Mouse (Mus musculus) lung, embryonic 15.5 days (tissue): ENCODE data around the gene Rcan1. TPM values are rescaled to one million over a fixed set of nuclear protein-coding genes. Genes with fewer than 3 reads are reported as not detected.

Experiments used
- ATAC-seq: fragments of 200-750 bp; cut with Nextera tagmentation; 2 replicates; pipeline ENCODE4 v1.8.0; 2017; ENCODE audit warnings: moderate number of reproducible peaks, borderline replicate concordance; ENCODE audit not compliant: low FRiP score, low TSS enrichment; ENCODE audit errors: extremely low read depth
- H3K27ac ChIP-seq: fragments of 300-500 bp; sonication (generic); 2 replicates; pipeline ENCODE4 v1.5.1; 2015; ENCODE audit warnings: moderate library complexity, mild to moderate bottlenecking, inconsistent platforms
- H3K27me3 ChIP-seq: fragments of 300-500 bp; sonication (generic); 2 replicates; pipeline ENCODE4 v1.6.1; 2015; ENCODE audit warnings: inconsistent platforms
- H3K36me3 ChIP-seq: fragments of 300-500 bp; sonication (generic); 2 replicates; pipeline ENCODE4 v1.6.1; 2015; ENCODE audit warnings: inconsistent platforms
- H3K4me1 ChIP-seq: fragments of 300-500 bp; sonication (generic); 2 replicates; pipeline ENCODE4 v1.6.1; 2015; ENCODE audit warnings: inconsistent platforms
- H3K4me2 ChIP-seq: fragments of 300-500 bp; sonication (generic); 2 replicates; pipeline ENCODE4 v1.6.1; 2015; ENCODE audit warnings: inconsistent platforms, mild to moderate bottlenecking, moderate library complexity
- H3K4me3 ChIP-seq: fragments of 300-500 bp; sonication (generic); 2 replicates; pipeline ENCODE4 v1.5.1; 2015; ENCODE audit warnings: mild to moderate bottlenecking, inconsistent platforms
- H3K9ac ChIP-seq: fragments of 300-500 bp; sonication (generic); 2 replicates; pipeline ENCODE4 v1.6.1; 2015; ENCODE audit warnings: inconsistent platforms
- H3K9me3 ChIP-seq: fragments of 300-500 bp; sonication (generic); 2 replicates; pipeline ENCODE4 v1.6.1; 2016; ENCODE audit warnings: inconsistent platforms
- WGBS: fragments of 180-500 bp; shearing (Covaris S2); methylation state at CpG from one replicate; pipeline ENCODE4 v1.1.7; 2015; 5-methylcytosine and 5-hydroxymethylcytosine counted together
- polyA plus RNA-seq: library from polyadenylated mRNA; unstranded; fragments of >200 nt; fragmentation: Nextera tagmentation; extraction: Ambion mirVana; gene quantifications from 2 replicates; pipeline ENCODE4 v1.2.1, GENCODE M21; 2015

The Rcan1 gene
- polyA plus RNA-seq, 1 experiment from 2014 or later, result 51.4 TPM

GRCm38 (mm10) chr16:92393732-92394131, 76.9 kb downstream of the Rcan1 start:
- 94% methylated on average over 3 of the region's 3 CpGs for WGBS
- H3K9me3 ChIP-seq, result no peaks in the 10 kb centered on the region

GRCm38 (mm10) chr16:92387692-92388091, 83.0 kb downstream of the Rcan1 start:
- Histone ChIP-seq H3K27ac (no peak overlapping the region), H3K4me1 (no peaks in the 10 kb centered on the region), H3K9me3 (no peaks in the 10 kb centered on the region), H3K4me3 (no peak overlapping the region), H3K36me3 (peaks cover 15% of the 10 kb centered on the region; the same call in 1 of the 2 replicates), H3K4me2 (no peak overlapping the region), H3K27me3 (no peaks in the 10 kb centered on the region), H3K9ac (no peak overlapping the region)
- no peak for ATAC-seq
- 66% methylated on average over 10 of the region's 10 CpGs for WGBS

More at GRCm38 (mm10) chr16:92393732-92394131, 76.9 kb downstream of the Rcan1 start:
- H3K27me3 ChIP-seq, result no peaks in the 10 kb centered on the region
- H3K9ac ChIP-seq, result no peak overlapping the region
- H3K4me3 ChIP-seq, result no peak overlapping the region
- peaks cover 22% of the 10 kb centered on the region for H3K4me1 ChIP-seq
- H3K4me2 ChIP-seq, result no peak overlapping the region
- H3K36me3 ChIP-seq, result peaks cover 58% of the 10 kb centered on the region
- H3K27ac ChIP-seq, result no peak overlapping the region
- no peak for ATAC-seq

- H3K4me2 ChIP-seq, result no peak overlapping the region
- WGBS, result 5% methylated on average over 2 of the region's 2 CpGs
- H3K36me3 ChIP-seq, result no peaks in the 10 kb centered on the region
- no peak for ATAC-seq
- H3K4me3 ChIP-seq, result no peak overlapping the region
- no peak overlapping the region for H3K27ac ChIP-seq
- H3K4me1 ChIP-seq, result no peaks in the 10 kb centered on the region
- H3K27me3 ChIP-seq, result no peaks in the 10 kb centered on the region
- H3K9ac ChIP-seq, result no peak overlapping the region
- H3K9me3 ChIP-seq, result no peaks in the 10 kb centered on the region
Observed at GRCm38 (mm10) chr16:92385062-92385461, 85.6 kb downstream of the Rcan1 start.

GRCm38 (mm10) chr16:92383412-92383811, 87.3 kb downstream of the Rcan1 start:
- H3K36me3 ChIP-seq, result no peaks in the 10 kb centered on the region
- H3K4me1 ChIP-seq, result no peaks in the 10 kb centered on the region
- no peak overlapping the region for H3K9ac ChIP-seq
- no peaks in the 10 kb centered on the region for H3K27me3 ChIP-seq
- ATAC-seq, result no peak
- no peaks in the 10 kb centered on the region for H3K9me3 ChIP-seq
- H3K4me2 ChIP-seq, result no peak overlapping the region
- no peak overlapping the region for H3K27ac ChIP-seq
- no peak overlapping the region for H3K4me3 ChIP-seq

- H3K27me3 ChIP-seq, result no peaks in the 10 kb centered on the region
- no peaks in the 10 kb centered on the region for H3K36me3 ChIP-seq
- 45% methylated on average over 6 of the region's 6 CpGs for WGBS
- no peak overlapping the region for H3K4me3 ChIP-seq
- H3K9me3 ChIP-seq, result no peaks in the 10 kb centered on the region
- no peaks in the 10 kb centered on the region for H3K4me1 ChIP-seq
- H3K9ac ChIP-seq, result no peak overlapping the region
- H3K4me2 ChIP-seq, result no peak overlapping the region
- no peak for ATAC-seq
- H3K27ac ChIP-seq, result no peak overlapping the region
Observed at GRCm38 (mm10) chr16:92382508-92382907, 88.2 kb downstream of the Rcan1 start.

GRCm38 (mm10) chr16:92381092-92381491, 89.6 kb downstream of the Rcan1 start:
- Histone ChIP-seq H3K4me3 (no peak overlapping the region), H3K9me3 (no peaks in the 10 kb centered on the region), H3K36me3 (no peaks in the 10 kb centered on the region), H3K27ac (no peak overlapping the region), H3K4me1 (no peaks in the 10 kb centered on the region), H3K4me2 (no peak overlapping the region), H3K27me3 (no peaks in the 10 kb centered on the region), H3K9ac (no peak overlapping the region)
- 69% methylated on average over 6 of the region's 6 CpGs for WGBS
- no peak for ATAC-seq

GRCm38 (mm10) chr16:92376976-92377375, 93.7 kb downstream of the Rcan1 start:
- H3K36me3 ChIP-seq, result no peaks in the 10 kb centered on the region
- H3K9me3 ChIP-seq, result no peaks in the 10 kb centered on the region
- 83% methylated on average over 6 of the region's 6 CpGs for WGBS
- no peak overlapping the region for H3K27ac ChIP-seq
- H3K4me1 ChIP-seq, result no peaks in the 10 kb centered on the region
- no peak for ATAC-seq
- no peak overlapping the region for H3K4me3 ChIP-seq
- no peak overlapping the region for H3K4me2 ChIP-seq
- no peak overlapping the region for H3K9ac ChIP-seq
- peaks cover 8% of the 10 kb centered on the region; the same call in 1 of the 2 replicates for H3K27me3 ChIP-seq

GRCm38 (mm10) chr16:92371623-92372022, 99.0 kb downstream of the Rcan1 start:
- no peaks in the 10 kb centered on the region for H3K9me3 ChIP-seq
- H3K4me3 ChIP-seq, result no peak overlapping the region
- WGBS, result 32% methylated on average over 5 of the region's 5 CpGs
- no peak for ATAC-seq
- no peak overlapping the region for H3K27ac ChIP-seq
- peaks cover 8% of the 10 kb centered on the region; the same call in 1 of the 2 replicates for H3K27me3 ChIP-seq
- H3K4me2 ChIP-seq, result no peak overlapping the region
- no peaks in the 10 kb centered on the region for H3K4me1 ChIP-seq
- no peaks in the 10 kb centered on the region for H3K36me3 ChIP-seq
- H3K9ac ChIP-seq, result no peak overlapping the region

GRCm38 (mm10) chr16:92369260-92369659, 101.4 kb downstream of the Rcan1 start:
- Histone ChIP-seq H3K4me1 (no peaks in the 10 kb centered on the region), H3K27me3 (peaks cover 8% of the 10 kb centered on the region; the same call in 1 of the 2 replicates), H3K4me2 (no peak overlapping the region), H3K9me3 (no peaks in the 10 kb centered on the region), H3K27ac (no peak overlapping the region), H3K4me3 (no peak overlapping the region), H3K36me3 (no peaks in the 10 kb centered on the region), H3K9ac (no peak overlapping the region)
- peak; percentile 66; the same call in 1 of the 2 replicates for ATAC-seq
- 33% methylated on average over 2 of the region's 2 CpGs for WGBS

GRCm38 (mm10) chr16:92365477-92365876, 105.2 kb downstream of the Rcan1 start:
- H3K9ac ChIP-seq, result no peak overlapping the region
- ATAC-seq, result no peak
- no peaks in the 10 kb centered on the region; the same call in 1 of the 2 replicates for H3K27me3 ChIP-seq
- WGBS, result 38% methylated on average over 7 of the region's 7 CpGs
- no peak overlapping the region for H3K27ac ChIP-seq
- no peaks in the 10 kb centered on the region for H3K4me1 ChIP-seq
- no peak overlapping the region for H3K4me3 ChIP-seq
- H3K4me2 ChIP-seq, result no peak overlapping the region
- no peaks in the 10 kb centered on the region for H3K9me3 ChIP-seq
- H3K36me3 ChIP-seq, result no peaks in the 10 kb centered on the region

- 36% methylated on average over 7 of the region's 7 CpGs for WGBS
- Histone ChIP-seq H3K36me3 (no peaks in the 10 kb centered on the region), H3K4me3 (no peak overlapping the region), H3K9me3 (no peaks in the 10 kb centered on the region), H3K27me3 (no peaks in the 10 kb centered on the region; the same call in 1 of the 2 replicates), H3K27ac (no peak overlapping the region), H3K9ac (no peak overlapping the region), H3K4me2 (no peak overlapping the region), H3K4me1 (peaks cover 5% of the 10 kb centered on the region)
- ATAC-seq, result no peak
Observed at GRCm38 (mm10) chr16:92360711-92361110, 110.0 kb downstream of the Rcan1 start.

GRCm38 (mm10) chr16:92359229-92359628, 111.4 kb downstream of the Rcan1 start, which contains the start of gene Kcne1:
Gene Kcne1, minus strand, starts transcription at chr16:92359468.
- Histone ChIP-seq H3K4me2 (peak within 1 kb of the TSS; percentile 33), H3K4me3 (no peak within 1 kb of the TSS)

GRCm38 (mm10) chr16:92358734-92359133, 111.9 kb downstream of the Rcan1 start:
- Histone ChIP-seq H3K27ac (no peak overlapping the region), H3K9me3 (no peaks in the 10 kb centered on the region), H3K4me3 (no peak overlapping the region), H3K27me3 (no peaks in the 10 kb centered on the region; the same call in 1 of the 2 replicates), H3K4me1 (peaks cover 5% of the 10 kb centered on the region), H3K4me2 (peak overlapping the region; percentile 33), H3K36me3 (no peaks in the 10 kb centered on the region), H3K9ac (no peak overlapping the region)
- ATAC-seq, result peak; percentile 53; the same call in 1 of the 2 replicates
- 27% methylated on average over 9 of the region's 9 CpGs for WGBS

More at GRCm38 (mm10) chr16:92359229-92359628, 111.4 kb downstream of the Rcan1 start, which contains the start of gene Kcne1:
- H3K27me3 ChIP-seq, result no peaks in the 10 kb centered on the region; the same call in 1 of the 2 replicates
- no peak within 1 kb of the TSS for H3K9ac ChIP-seq
- no peaks in the 10 kb centered on the region for H3K36me3 ChIP-seq
- WGBS, result 46% methylated on average over 8 of the region's 9 CpGs
- H3K4me1 ChIP-seq, result peaks cover 5% of the 10 kb centered on the region
- H3K27ac ChIP-seq, result no peak within 1 kb of the TSS
- no peaks in the 10 kb centered on the region for H3K9me3 ChIP-seq
- 0 out of 2 replicates have a peak, but pooled peaks have one; percentile 11 for ATAC-seq
